Mouse (Mus musculus) CH12.LX (cell line): ENCODE measurements around the gene Ccdc155. TPM values are rescaled to one million over a fixed set of nuclear protein-coding genes. Genes with fewer than 3 reads are reported as not detected.

Experiments
- DNase-seq: peaks from one replicate; pipeline ENCODE4 v3.0.0-alpha.2; 2013; ENCODE audit errors: extremely low read depth
- H3K27ac ChIP-seq: 2 replicates; pipeline ENCODE4 v1.5.1; 2012; ENCODE audit warnings: low read depth, mild to moderate bottlenecking, control low read depth, moderate library complexity; ENCODE audit not compliant: insufficient read depth
- H3K27me3 ChIP-seq: replicated peaks from 2 replicates; pipeline ENCODE3; 2012; ENCODE audit warnings: inconsistent platforms
- H3K36me3 ChIP-seq, 2 experiments: replicated peaks in 1 of 2; 2 replicates each; pipeline versions ENCODE3 to v1.6.1; 2012; ENCODE audit warnings: inconsistent platforms in 1 of 2, low read length in 1 of 2, mild to moderate bottlenecking in 1 of 2, mixed read lengths in 1 of 2, moderate library complexity in 1 of 2; ENCODE audit not compliant: control insufficient read depth in 1 of 2, insufficient read depth in 1 of 2
- H3K4me1 ChIP-seq, 2 experiments: 2 replicates each; pipeline ENCODE4 v1.6.1; 2012; ENCODE audit warnings: inconsistent platforms in 1 of 2, moderate library complexity in 1 of 2; ENCODE audit not compliant: insufficient read depth in 2 of 2, control insufficient read depth in 1 of 2
- H3K4me2 ChIP-seq: 2 replicates; pipeline ENCODE4 v1.6.1; 2012; ENCODE audit warnings: low read depth, mild to moderate bottlenecking, control low read depth; ENCODE audit not compliant: poor library complexity, insufficient read depth, severe bottlenecking
- H3K4me3 ChIP-seq, 3 experiments: fragments of 150-350 bp in 1 of 3; sonication (generic) in 1 of 3; replicated peaks in 1 of 3; 2 replicates each; pipeline versions ENCODE3 to v1.5.1; 2011 to 2012; ENCODE audit warnings: low read depth in 2 of 3, low read length in 2 of 3, mild to moderate bottlenecking in 2 of 3, moderate library complexity in 2 of 3, control low read depth in 1 of 3, improper control_type of control experiment in 1 of 3, inconsistent platforms in 1 of 3, mixed read lengths in 1 of 3; ENCODE audit not compliant: poor library complexity in 1 of 3
- H3K79me2 ChIP-seq: replicated peaks from 2 replicates; pipeline ENCODE4 v1.6.1; 2012; ENCODE audit warnings: mild to moderate bottlenecking, moderate library complexity; ENCODE audit not compliant: control insufficient read depth, poor library complexity, insufficient read depth, severe bottlenecking; ENCODE audit errors: extremely low read depth
- H3K9ac ChIP-seq: 2 replicates; pipeline ENCODE4 v1.6.1; 2012; ENCODE audit warnings: low read depth, mild to moderate bottlenecking, control low read depth, moderate library complexity; ENCODE audit not compliant: insufficient read depth
- H3K9me3 ChIP-seq: replicated peaks from 2 replicates; pipeline ENCODE3; 2012; ENCODE audit warnings: low read length, inconsistent platforms, mixed read lengths
- CHD1 ChIP-seq: IDR thresholded peaks from 2 replicates; pipeline ENCODE4 v1.6.1; 2012; ENCODE audit warnings: low read depth, low read length, improper control_type of control experiment, inconsistent platforms
- CTCF ChIP-seq, 2 experiments: IDR thresholded peaks in 1 of 2; conservative IDR thresholded peaks in 1 of 2; 2 replicates each; pipeline ENCODE4 v1.5.1; 2011 to 2012; ENCODE audit warnings: low read depth in 2 of 2, low read length in 2 of 2, improper control_type of control experiment in 1 of 2, inconsistent platforms in 1 of 2, mild to moderate bottlenecking in 1 of 2, moderate library complexity in 1 of 2
- E2F4 ChIP-seq: IDR thresholded peaks from 2 replicates; pipeline ENCODE4 v1.6.1; 2011; ENCODE audit warnings: low read depth, low read length, improper control_type of control experiment; ENCODE audit not compliant: insufficient replicate concordance
- ETS1 ChIP-seq: conservative IDR thresholded peaks from 2 replicates; pipeline ENCODE4 v1.6.1; 2012; ENCODE audit warnings: low read depth, mild to moderate bottlenecking, inconsistent platforms, low read length, improper control_type of control experiment, moderate library complexity
- GABPA ChIP-seq: IDR thresholded peaks from 2 replicates; pipeline ENCODE4 v1.6.1; 2012; ENCODE audit warnings: low read depth, low read length, improper control_type of control experiment, inconsistent platforms; ENCODE audit not compliant: insufficient replicate concordance
- JUND ChIP-seq: conservative IDR thresholded peaks from 2 replicates; pipeline ENCODE4 v1.6.1; 2011; ENCODE audit warnings: low read depth, low read length, improper control_type of control experiment
- KAT2A ChIP-seq: IDR thresholded peaks from 2 replicates; pipeline ENCODE4 v1.6.1; 2012; ENCODE audit warnings: low read length, improper control_type of control experiment, inconsistent platforms; ENCODE audit not compliant: insufficient replicate concordance
- MAZ ChIP-seq: IDR thresholded peaks from 2 replicates; pipeline ENCODE4 v1.6.1; 2012; ENCODE audit warnings: low read depth, mild to moderate bottlenecking, inconsistent platforms, low read length, improper control_type of control experiment, moderate library complexity
- MXI1 ChIP-seq: IDR thresholded peaks from 2 replicates; pipeline ENCODE4 v1.6.1; 2011; ENCODE audit warnings: mild to moderate bottlenecking, low read depth, low read length, improper control_type of control experiment
- MYC ChIP-seq: IDR thresholded peaks from 2 replicates; pipeline ENCODE4 v1.6.1; 2011; ENCODE audit warnings: low read depth, mild to moderate bottlenecking, improper control_type of control experiment, low read length
- NELFE ChIP-seq: IDR thresholded peaks from 2 replicates; pipeline ENCODE4 v1.6.1; 2011; ENCODE audit warnings: low read depth, low read length, improper control_type of control experiment
- NRF1 ChIP-seq: IDR thresholded peaks from 2 replicates; pipeline ENCODE4 v1.6.1; 2014; ENCODE audit warnings: low read depth, mild to moderate bottlenecking, inconsistent platforms, low read length, improper control_type of control experiment, moderate library complexity
- POLR2A ChIP-seq: IDR thresholded peaks from 2 replicates; pipeline ENCODE4 v1.6.1; 2011; ENCODE audit warnings: low read depth, mild to moderate bottlenecking, improper control_type of control experiment, low read length
- POLR2AphosphoS2 ChIP-seq: IDR thresholded peaks from 2 replicates; pipeline ENCODE4 v1.6.1; 2011; ENCODE audit warnings: low read depth, low read length, improper control_type of control experiment
- RAD21 ChIP-seq: IDR thresholded peaks from 2 replicates; pipeline ENCODE4 v1.6.1; 2011; ENCODE audit warnings: low read depth, mild to moderate bottlenecking, low read length, improper control_type of control experiment, moderate library complexity
- RCOR1 ChIP-seq: conservative IDR thresholded peaks from 2 replicates; pipeline ENCODE4 v1.6.1; 2012; ENCODE audit warnings: low read depth, mild to moderate bottlenecking, inconsistent platforms, low read length, improper control_type of control experiment
- SIN3A ChIP-seq: IDR thresholded peaks from 2 replicates; pipeline ENCODE4 v1.6.1; 2012; ENCODE audit warnings: low read length, improper control_type of control experiment, inconsistent platforms
- SMC3 ChIP-seq: IDR thresholded peaks from 2 replicates; pipeline ENCODE4 v1.6.1; 2011; ENCODE audit warnings: low read depth, low read length, improper control_type of control experiment
- TCF12 ChIP-seq: IDR thresholded peaks from 2 replicates; pipeline ENCODE4 v1.6.1; 2014; ENCODE audit warnings: low read depth, mild to moderate bottlenecking, inconsistent platforms, low read length, improper control_type of control experiment
- UBTF ChIP-seq: IDR thresholded peaks from 2 replicates; pipeline ENCODE4 v1.6.1; 2012; ENCODE audit warnings: low read depth, mild to moderate bottlenecking, inconsistent platforms, low read length, improper control_type of control experiment, moderate library complexity
- USF1 ChIP-seq: IDR thresholded peaks from 2 replicates; pipeline ENCODE4 v1.6.1; 2014; ENCODE audit warnings: low read depth, mild to moderate bottlenecking, inconsistent platforms, low read length, improper control_type of control experiment
- ZC3H11A ChIP-seq: IDR thresholded peaks from 2 replicates; pipeline ENCODE4 v1.6.1; 2012; ENCODE audit warnings: low read depth, mild to moderate bottlenecking, inconsistent platforms, low read length, improper control_type of control experiment
- ZMIZ1 ChIP-seq: IDR thresholded peaks from 2 replicates; pipeline ENCODE4 v1.6.1; 2012; ENCODE audit warnings: low read depth, mild to moderate bottlenecking, inconsistent platforms, low read length, improper control_type of control experiment
- ZNF384 ChIP-seq: IDR thresholded peaks from 2 replicates; pipeline ENCODE4 v1.6.1; 2012; ENCODE audit warnings: low read depth, low read length, improper control_type of control experiment, inconsistent platforms
- dilution Hi-C: fragments of 300-500 bp; cut with MboI; formaldehyde crosslinking; loops from 2 replicates; pipeline ENCODE4 v1.14.3; 2020; ENCODE audit warnings: low sequenced_read_pairs; ENCODE audit not compliant: extremely low pct_unique_long_range_greater_than_20kb, extremely low pct_ligation_motif_present
- in situ Hi-C: fragments of 300-500 bp; cut with MboI; formaldehyde crosslinking; loops from 3 replicates; pipeline ENCODE4 v1.14.3; 2019; ENCODE audit warnings: low sequenced_read_pairs, low pct_ligation_motif_present, low pct_unique_long_range_greater_than_20kb, mixed read lengths
- polyA plus RNA-seq: library from polyadenylated mRNA; unstranded; fragments of >175 nt; gene quantifications from 2 replicates; pipeline ENCODE4 v1.2.1, GENCODE M21; 2012; ENCODE audit warnings: low read depth; ENCODE audit not compliant: insufficient read length
- total RNA-seq, 2 experiments: library from RNA; depleted of rRNA; stranded (reverse); fragments of 300-350 nt in 1 of 2; fragments of >200 nt in 1 of 2; gene quantifications; 2 replicates each; pipeline ENCODE4 v1.2.3; 2012 to 2014

The Ccdc155 gene
- total and polyA plus RNA-seq, 3 experiments: not detected

GRCm38 (mm10) chr7:45181540-45181939 is 23.2 kb downstream of the Ccdc155 start:
- H3K79me2 ChIP-seq: no peaks in the 10 kb centered on the region
- no peak overlapping the region for H3K4me3 ChIP-seq
- H3K4me1 ChIP-seq: peaks cover 0 to 10% of the 10 kb centered on the region in 2 experiments; a peak in 2 of 4 replicates
- H3K9ac ChIP-seq: no peak overlapping the region
- H3K27me3 ChIP-seq: peaks cover 96% of the 10 kb centered on the region
- no peak for DNase-seq
- dilution Hi-C loops: no loop called here
- no peak overlapping the region for H3K4me2 ChIP-seq
- H3K36me3 ChIP-seq: no peaks in the 10 kb centered on the region
- H3K9me3 ChIP-seq: peaks cover 2% of the 10 kb centered on the region
- no peak overlapping the region for H3K27ac ChIP-seq
- TF ChIP-seq RAD21: no peak
- TF ChIP-seq CTCF (conservative IDR thresholded peaks at IDR 0.05 in 1 of 2, IDR thresholded peaks at IDR 0.05 in 1 of 2; ENCODE audit: low read depth in 2 of 2, low read length in 2 of 2): no peak
- no peak for TF ChIP-seq RCOR1
- no peak for TF ChIP-seq TCF12
- TF ChIP-seq ZMIZ1: no peak
- no peak for TF ChIP-seq USF1
- no peak for TF ChIP-seq SIN3A
- TF ChIP-seq ETS1: no peak
- no peak for TF ChIP-seq CHD1
- no peak for TF ChIP-seq MYC
- no peak for TF ChIP-seq KAT2A
- no peak for TF ChIP-seq MAZ
- no peak for TF ChIP-seq UBTF
- TF ChIP-seq E2F4: no peak
- in situ Hi-C loops: no loop called here

- DNase-seq: no peak
- TF ChIP-seq MXI1: no peak
- TF ChIP-seq POLR2A: no peak
- no peak for TF ChIP-seq E2F4
- TF ChIP-seq NRF1: no peak
- no peak for TF ChIP-seq GABPA
- TF ChIP-seq ZC3H11A: no peak
- TF ChIP-seq ZNF384: no peak
- TF ChIP-seq MAZ: no peak
- no peak for TF ChIP-seq CHD1
- no peak for TF ChIP-seq JUND
- TF ChIP-seq SMC3: no peak
- no peak for TF ChIP-seq POLR2AphosphoS2
- TF ChIP-seq NELFE: no peak
- Histone ChIP-seq H3K4me2 (0 out of 2 replicates have a peak within 1 kb of the TSS, but pooled peaks have one; percentile 56), H3K4me1 (peaks cover 0 to 9% of the 10 kb centered on the region in 2 experiments; a peak in 2 of 4 replicates), H3K79me2 (no peaks in the 10 kb centered on the region), H3K36me3 (no peaks in the 10 kb centered on the region), H3K27me3 (peaks cover 95% of the 10 kb centered on the region), H3K4me3 (no peak within 1 kb of the TSS), H3K9ac (no peak within 1 kb of the TSS), H3K27ac (no peak within 1 kb of the TSS), H3K9me3 (peaks cover 2% of the 10 kb centered on the region)
- dilution Hi-C loops (no loop called here), in situ Hi-C loops (no loop called here)
Measured at GRCm38 (mm10) chr7:45180896-45181477, 23.7 kb downstream of the Ccdc155 start, which contains the start of gene Pth2. Pth2 (plus strand) TSS chr7:45180995.
